Comparison of ENCODE assay signal across 9 mouse cellular contexts in the genomic region with DNA sequence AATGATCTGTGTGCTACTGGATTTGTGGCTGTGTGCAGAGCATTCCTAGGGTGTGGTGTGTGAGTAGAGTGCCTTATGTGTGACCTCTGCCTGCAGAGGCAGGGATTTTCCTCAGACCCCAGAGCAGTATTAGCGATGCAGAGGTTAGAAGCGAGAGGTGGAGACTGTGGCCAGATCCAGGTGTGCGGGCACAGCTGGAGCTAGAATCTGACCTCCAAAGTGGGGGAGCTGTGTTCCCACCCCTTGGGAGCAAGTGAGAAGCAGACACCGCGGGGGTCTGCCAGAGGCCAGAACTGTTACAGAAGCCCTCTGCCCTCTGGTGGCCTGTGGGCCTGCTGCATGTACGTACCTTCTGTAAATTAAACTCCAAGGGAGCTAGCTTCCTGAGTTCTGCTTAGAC. TPM values are rescaled to one million over a fixed set of nuclear protein-coding genes. Genes with fewer than 3 reads are reported as not detected.
DNase-seq lines count a peak whose midpoint lies in the region; ATAC-seq and TF ChIP-seq lines count a peak whose summit lies in the region.
"Had no signal": no experiment of that assay in that cellular context is flagged by ENCODE, and none has a peak within 500 bp of the region (broad histone marks: within the 10 kb centered on the region; RNA-seq: fewer than 3 reads in every experiment).

No protein-coding gene starts in this region.

- no peak overlapping the region for H3K4me3 ChIP-seq in forebrain, postnatal 0 days (ENCODE audit: low read depth, low read length)
- no peak overlapping the region for H3K4me3 ChIP-seq in forebrain, embryonic 12.5 days (replicated peaks)
- no peak overlapping the region for H3K4me3 ChIP-seq in lung, embryonic 14.5 days (ENCODE audit: low read depth, low read length)
- H3K4me3 ChIP-seq in hindbrain, postnatal 0 days (ENCODE audit: low read length): no peak overlapping the region
- H3K4me3 ChIP-seq: hindbrain, embryonic 15.5 days had no signal

- H3K4me2 ChIP-seq in forebrain, postnatal 0 days (ENCODE audit: low read depth): no peak overlapping the region
- H3K4me2 ChIP-seq in forebrain, embryonic 12.5 days: no peak overlapping the region
- no peak overlapping the region for H3K4me2 ChIP-seq in lung, embryonic 14.5 days
- H3K4me2 ChIP-seq in hindbrain, postnatal 0 days (ENCODE audit: low read depth, low read length): no peak overlapping the region
- H3K4me2 ChIP-seq: hindbrain, embryonic 15.5 days had no signal

- no peak for ATAC-seq in forebrain, postnatal 0 days
- ATAC-seq in forebrain, embryonic 12.5 days (ENCODE audit: low FRiP score): no peak
- ATAC-seq in lung, embryonic 14.5 days (ENCODE audit: insufficient read depth): 0 out of 2 replicates have a peak, but pooled peaks have one; percentile 30
- ATAC-seq in hindbrain, postnatal 0 days: peak; percentile 64

- no peak overlapping the region for H3K27ac ChIP-seq in forebrain, postnatal 0 days (ENCODE audit: low read depth, low read length)
- no peak overlapping the region for H3K27ac ChIP-seq in forebrain, embryonic 12.5 days
- no peak overlapping the region for H3K27ac ChIP-seq in lung, embryonic 14.5 days (ENCODE audit: low read depth)
- no peak overlapping the region for H3K27ac ChIP-seq in hindbrain, postnatal 0 days
- H3K27ac ChIP-seq: hindbrain, embryonic 15.5 days had no signal

- TF ChIP-seq CTCF in forebrain, postnatal 0 days (IDR thresholded peaks at IDR 0.05; ENCODE audit: low read depth): peak; percentile 52; the same call in 1 of the 2 replicates
- peak; percentile 60 for TF ChIP-seq CTCF in lung, embryonic 14.5 days (IDR thresholded peaks at IDR 0.05; ENCODE audit: low read depth)
- TF ChIP-seq CTCF in hindbrain, postnatal 0 days (IDR thresholded peaks at IDR 0.05; ENCODE audit: low read depth): peak; percentile 59

- H3K9me3 ChIP-seq in forebrain, postnatal 0 days (ENCODE audit: low read length): no peaks in the 10 kb centered on the region
- H3K9me3 ChIP-seq in forebrain, embryonic 12.5 days: no peaks in the 10 kb centered on the region
- no peaks in the 10 kb centered on the region for H3K9me3 ChIP-seq in lung, embryonic 14.5 days (ENCODE audit: low read depth, low read length)
- no peaks in the 10 kb centered on the region for H3K9me3 ChIP-seq in hindbrain, postnatal 0 days (ENCODE audit: low read length)
- H3K9me3 ChIP-seq: hindbrain, embryonic 15.5 days had no signal

- H3K36me3 ChIP-seq in forebrain, postnatal 0 days (ENCODE audit: insufficient read depth): no peaks in the 10 kb centered on the region
- no peaks in the 10 kb centered on the region for H3K36me3 ChIP-seq in forebrain, embryonic 12.5 days (replicated peaks)
- no peaks in the 10 kb centered on the region for H3K36me3 ChIP-seq in lung, embryonic 14.5 days (ENCODE audit: insufficient read depth)
- no peaks in the 10 kb centered on the region for H3K36me3 ChIP-seq in hindbrain, postnatal 0 days (ENCODE audit: insufficient read depth, low read length)
- H3K36me3 ChIP-seq: hindbrain, embryonic 15.5 days had no signal

- DNase-seq in forebrain, postnatal 0 days: peak; percentile 29
- DNase-seq in lung, embryonic 14.5 days: peak; percentile 56
- DNase-seq in lung, postnatal 14 days: no peak
- DNase-seq in hindbrain, postnatal 0 days (ENCODE audit: low spot score): peak; percentile 58
- peak; percentile 70 for DNase-seq in thymus, postnatal 0 days (ENCODE audit: low spot score)
- DNase-seq in urinary bladder, postnatal 14 days (ENCODE audit: low spot score): no peak
- DNase-seq in right cerebral cortex, adult 2 months (ENCODE audit: low spot score in 2 of 2): no peak

- WGBS in forebrain, postnatal 0 days: 25% methylated on average over 6 of the region's 6 CpGs
- WGBS in forebrain, embryonic 12.5 days: 19% methylated on average over 6 of the region's 6 CpGs
- 25% methylated on average over 6 of the region's 6 CpGs for WGBS in lung, embryonic 14.5 days
- 28% methylated on average over 6 of the region's 6 CpGs for WGBS in hindbrain, postnatal 0 days

- H3K4me1 ChIP-seq in forebrain, postnatal 0 days (ENCODE audit: insufficient read depth): no peaks in the 10 kb centered on the region
- H3K4me1 ChIP-seq in forebrain, embryonic 12.5 days: no peaks in the 10 kb centered on the region
- H3K4me1 ChIP-seq in lung, embryonic 14.5 days (ENCODE audit: insufficient read depth): no peaks in the 10 kb centered on the region
- H3K4me1 ChIP-seq in hindbrain, postnatal 0 days (ENCODE audit: insufficient read depth, low read length): no peaks in the 10 kb centered on the region
- H3K4me1 ChIP-seq: hindbrain, embryonic 15.5 days had no signal

- H3K9ac ChIP-seq in forebrain, postnatal 0 days: no peak overlapping the region
- H3K9ac ChIP-seq in forebrain, embryonic 12.5 days: no peak overlapping the region
- no peak overlapping the region for H3K9ac ChIP-seq in lung, embryonic 14.5 days
- no peak overlapping the region for H3K9ac ChIP-seq in hindbrain, postnatal 0 days (replicated peaks; ENCODE audit: low read length)
- H3K9ac ChIP-seq: hindbrain, embryonic 15.5 days had no signal

- no peaks in the 10 kb centered on the region for H3K27me3 ChIP-seq in forebrain, postnatal 0 days (ENCODE audit: insufficient read depth, low read length)
- peaks cover 14% of the 10 kb centered on the region; the same call in 1 of the 2 replicates for H3K27me3 ChIP-seq in forebrain, embryonic 12.5 days
- no peaks in the 10 kb centered on the region for H3K27me3 ChIP-seq in lung, embryonic 14.5 days (ENCODE audit: insufficient read depth, low read length)
- H3K27me3 ChIP-seq in hindbrain, postnatal 0 days (ENCODE audit: insufficient read depth, low read length): no peaks in the 10 kb centered on the region
- H3K27me3 ChIP-seq: hindbrain, embryonic 15.5 days had no signal

RNA-seq across cellular contexts. Expression of a gene that starts 1.7 kb away (rescaled TPM):
- total RNA-seq in forebrain, postnatal 0 days (2014; rRNA removed): 0.69 and 0.81 TPM in 2 replicates
- 0.53 and 0.65 TPM in 2 replicates for polyA plus RNA-seq in forebrain, postnatal 0 days (2015; fragmentation: Nextera tagmentation; extraction: Ambion mirVana)
- 0.69 and 0.75 TPM in 2 replicates for polyA plus RNA-seq in forebrain, embryonic 12.5 days (2016; fragmentation: Nextera tagmentation; extraction: Ambion mirVana)
- 0.91 and 1.6 TPM in 2 replicates for polyA plus RNA-seq in lung, embryonic 14.5 days (2014; fragmentation: Nextera tagmentation; extraction: Ambion mirVana)
- total RNA-seq in hindbrain, postnatal 0 days (2014; rRNA removed): 0.52 and 1.3 TPM in 2 replicates
- 0.77 and 0.84 TPM in 2 replicates for polyA plus RNA-seq in hindbrain, postnatal 0 days (2015; fragmentation: Nextera tagmentation; extraction: Ambion mirVana)
- polyA plus RNA-seq in thymus, postnatal 0 days (2015; fragmentation: Nextera tagmentation; extraction: Ambion mirVana): 64.2 and 73.2 TPM in 2 replicates

RNA-seq across cellular contexts. Expression of a gene that starts 17.2 kb away (rescaled TPM):
- 1.0 and 2.0 TPM in 2 replicates for total RNA-seq in forebrain, postnatal 0 days (2014; rRNA removed)
- polyA plus RNA-seq in forebrain, postnatal 0 days (2015; fragmentation: Nextera tagmentation; extraction: Ambion mirVana): 1.3 and 1.8 TPM in 2 replicates
- polyA plus RNA-seq in forebrain, embryonic 12.5 days (2016; fragmentation: Nextera tagmentation; extraction: Ambion mirVana): 1.0 and 1.1 TPM in 2 replicates
- 2.3 and 2.4 TPM in 2 replicates for polyA plus RNA-seq in lung, embryonic 14.5 days (2014; fragmentation: Nextera tagmentation; extraction: Ambion mirVana)
- total RNA-seq in hindbrain, postnatal 0 days (2014; rRNA removed): 2.8 and 5.0 TPM in 2 replicates
- 3.8 and 4.9 TPM in 2 replicates for polyA plus RNA-seq in hindbrain, postnatal 0 days (2015; fragmentation: Nextera tagmentation; extraction: Ambion mirVana)
- polyA plus RNA-seq in thymus, postnatal 0 days (2015; fragmentation: Nextera tagmentation; extraction: Ambion mirVana): 0.91 and 1.1 TPM in 2 replicates

RNA-seq across cellular contexts. Expression of a gene that starts 24.0 kb away (rescaled TPM):
- 168 and 183 TPM in 2 replicates for total RNA-seq in forebrain, postnatal 0 days (2014; rRNA removed)
- 198 and 200 TPM in 2 replicates for polyA plus RNA-seq in forebrain, postnatal 0 days (2015; fragmentation: Nextera tagmentation; extraction: Ambion mirVana)
- polyA plus RNA-seq in forebrain, embryonic 12.5 days (2016; fragmentation: Nextera tagmentation; extraction: Ambion mirVana): 175 and 190 TPM in 2 replicates
- 81.0 and 81.9 TPM in 2 replicates for polyA plus RNA-seq in lung, embryonic 14.5 days (2014; fragmentation: Nextera tagmentation; extraction: Ambion mirVana)
- total RNA-seq in hindbrain, postnatal 0 days (2014; rRNA removed): 133 and 148 TPM in 2 replicates
- polyA plus RNA-seq in hindbrain, postnatal 0 days (2015; fragmentation: Nextera tagmentation; extraction: Ambion mirVana): 132 and 141 TPM in 2 replicates
- polyA plus RNA-seq in thymus, postnatal 0 days (2015; fragmentation: Nextera tagmentation; extraction: Ambion mirVana): 80.7 and 90.6 TPM in 2 replicates

RNA-seq across cellular contexts. Expression of a gene that starts 26.5 kb away (rescaled TPM):
- 4.3 and 5.0 TPM in 2 replicates for total RNA-seq in forebrain, postnatal 0 days (2014; rRNA removed)
- 5.1 and 6.9 TPM in 2 replicates for polyA plus RNA-seq in forebrain, postnatal 0 days (2015; fragmentation: Nextera tagmentation; extraction: Ambion mirVana)
- polyA plus RNA-seq in forebrain, embryonic 12.5 days (2016; fragmentation: Nextera tagmentation; extraction: Ambion mirVana): 2.5 and 2.6 TPM in 2 replicates
- 1.0 and 1.5 TPM in 2 replicates for polyA plus RNA-seq in lung, embryonic 14.5 days (2014; fragmentation: Nextera tagmentation; extraction: Ambion mirVana)
- 4.3 and 5.1 TPM in 2 replicates for total RNA-seq in hindbrain, postnatal 0 days (2014; rRNA removed)
- 5.3 and 7.8 TPM in 2 replicates for polyA plus RNA-seq in hindbrain, postnatal 0 days (2015; fragmentation: Nextera tagmentation; extraction: Ambion mirVana)
- polyA plus RNA-seq in thymus, postnatal 0 days (2015; fragmentation: Nextera tagmentation; extraction: Ambion mirVana): 0.76 and 1.4 TPM in 2 replicates

RNA-seq across cellular contexts. Expression of a gene that starts 31.6 kb away (rescaled TPM):
- 1.3 and 2.0 TPM in 2 replicates for total RNA-seq in forebrain, postnatal 0 days (2014; rRNA removed)
- polyA plus RNA-seq in forebrain, postnatal 0 days (2015; fragmentation: Nextera tagmentation; extraction: Ambion mirVana): 1.9 and 3.1 TPM in 2 replicates
- 9.0 and 11.0 TPM in 2 replicates for polyA plus RNA-seq in forebrain, embryonic 12.5 days (2016; fragmentation: Nextera tagmentation; extraction: Ambion mirVana)
- 2.0 and 3.4 TPM in 2 replicates for polyA plus RNA-seq in lung, embryonic 14.5 days (2014; fragmentation: Nextera tagmentation; extraction: Ambion mirVana)
- total RNA-seq in hindbrain, postnatal 0 days (2014; rRNA removed): 1.5 TPM in 1 of 2 replicates, not detected in the other
- 2.3 and 2.7 TPM in 2 replicates for polyA plus RNA-seq in hindbrain, postnatal 0 days (2015; fragmentation: Nextera tagmentation; extraction: Ambion mirVana)
- polyA plus RNA-seq in thymus, postnatal 0 days (2015; fragmentation: Nextera tagmentation; extraction: Ambion mirVana): 4.7 and 4.8 TPM in 2 replicates

Comparison
In these comparisons a context has a peak if more than half of its experiments do, and no peak if none do; other contexts are left out.
1. DNase-seq: peak in forebrain, postnatal 0 days (single experiment), lung, embryonic 14.5 days (single experiment), hindbrain, postnatal 0 days (single experiment) and thymus, postnatal 0 days (single experiment); none in lung, postnatal 14 days (single experiment), urinary bladder, postnatal 14 days (single experiment) and right cerebral cortex, adult 2 months (0 of 2).
2. ATAC-seq: peak in lung, embryonic 14.5 days (single experiment) and hindbrain, postnatal 0 days (single experiment); none in forebrain, postnatal 0 days (single experiment) and forebrain, embryonic 12.5 days (single experiment).
3. RNA of a gene that starts 1.7 kb away (polyA plus RNA-seq): 64.2 to 73.2 TPM in thymus, postnatal 0 days; 0.91 to 1.6 TPM in lung, embryonic 14.5 days, 0.77 to 0.84 TPM in hindbrain, postnatal 0 days, 0.69 to 0.75 TPM in forebrain, embryonic 12.5 days and 0.53 to 0.65 TPM in forebrain, postnatal 0 days; every median in the first group is over 10 times any median in the second.
4. Peak in every context shown above with its lines, with median percentiles within 50 percentile points of each other: CTCF ChIP-seq.